Mouse (Mus musculus): ENCODE measurements around the gene Gm45713. TPM values are rescaled to one million over a fixed set of nuclear protein-coding genes. Genes with fewer than 3 reads are reported as not detected.
"Not testable (repeated sequence)": the region's sequence is repeated elsewhere in the genome, so short reads cannot be mapped to it uniquely, and the experiment has no call there.

The Gm45713 gene
- total RNA-seq, 2 experiments from 2014 or later: 0.26 TPM; not detected in 1

DNA sequence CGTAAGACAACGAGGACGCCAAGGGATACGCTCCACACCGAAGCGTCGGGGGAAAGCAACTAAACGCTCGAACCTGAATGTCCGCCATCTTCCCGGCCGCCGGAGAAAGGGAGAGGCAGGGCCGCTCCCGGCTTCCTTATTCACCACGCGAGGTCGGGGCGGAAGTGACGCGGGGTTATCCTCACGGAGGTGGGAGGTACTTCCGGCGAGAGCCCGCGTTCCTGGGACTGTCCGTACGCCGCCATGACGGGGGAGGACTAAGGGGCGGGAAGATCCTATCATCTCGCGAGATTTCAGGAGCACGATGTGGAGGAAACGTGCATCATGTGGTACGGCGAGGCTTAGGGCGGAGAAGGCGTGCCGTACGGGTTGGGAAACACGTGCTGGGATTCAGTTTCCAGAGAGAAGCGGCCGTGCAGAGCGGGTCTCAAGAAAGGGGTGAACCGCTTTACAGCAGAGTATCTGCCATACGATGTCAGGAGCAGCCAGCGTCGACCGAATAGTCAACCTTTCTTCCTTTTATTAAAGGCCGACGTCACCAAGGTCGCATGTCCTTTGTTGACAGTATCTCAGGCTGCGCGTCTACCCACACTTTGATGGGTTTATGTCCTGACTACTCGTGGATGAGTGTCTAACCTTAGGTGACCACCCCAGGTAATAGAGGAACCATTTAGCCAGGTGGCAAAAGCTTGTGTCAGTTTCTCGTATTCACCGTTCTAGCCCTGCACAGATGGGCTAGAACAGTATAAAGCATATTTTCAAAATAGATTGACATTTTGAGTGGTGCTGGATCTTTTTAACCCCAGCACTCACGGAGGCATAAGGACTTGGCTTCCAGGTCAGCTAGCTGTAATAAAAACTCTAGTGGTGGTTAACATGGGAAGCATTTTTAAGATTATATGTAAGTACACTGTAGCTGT, 11.5 kb downstream of the Gm45713 start, which contains the start of gene Rps11:
Gene Rps11 (minus strand): TSS at position 216 of the 920 bp plus-strand sequence.
- H3K4me3 ChIP-seq: peak within 1 kb of the TSS; percentile 85
- intact Hi-C loops (cut with DNase I): loop anchor here (5.0 kb wide), 1 partner anchor 42 kb away; no protein-coding TSS in a partner anchor
- no peak for TF ChIP-seq CTCF (IDR thresholded peaks at IDR 0.05)

DNA sequence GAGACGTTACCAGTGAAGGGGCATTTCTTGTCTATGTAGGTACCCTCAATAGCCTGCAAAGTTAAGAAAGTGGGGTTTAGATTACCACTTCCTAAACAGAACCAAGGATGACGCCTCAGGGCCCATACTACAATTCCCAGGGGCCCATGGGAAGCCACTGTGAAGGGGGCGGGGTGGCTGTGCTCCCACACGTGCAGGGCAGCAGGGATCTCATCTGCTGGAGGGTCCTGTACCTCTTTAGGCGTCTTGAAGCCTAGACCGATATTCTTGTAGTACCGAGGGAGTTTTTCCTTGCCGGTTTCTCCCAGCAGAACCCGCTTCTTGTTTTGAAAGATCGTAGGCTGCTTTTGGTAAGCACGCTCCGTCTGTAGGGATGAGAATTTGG, 12.9 kb downstream of the Gm45713 start:
- peak overlapping the region; percentile 95 for H3K27ac ChIP-seq
- TF ChIP-seq CTCF (IDR thresholded peaks at IDR 0.05): no peak
- intact Hi-C loops (cut with DNase I): loop anchor here (5.0 kb wide), 1 partner anchor 41 kb away; no protein-coding TSS in a partner anchor
- peak overlapping the region; percentile 85 for H3K4me3 ChIP-seq
- no peak for DNase-seq

More for the DNA sequence above, 11.5 kb downstream of the Gm45713 start, which contains the start of gene Rps11:
- H3K27ac ChIP-seq: peak within 1 kb of the TSS; percentile 95
- DNase-seq: peak; percentile 99

DNA sequence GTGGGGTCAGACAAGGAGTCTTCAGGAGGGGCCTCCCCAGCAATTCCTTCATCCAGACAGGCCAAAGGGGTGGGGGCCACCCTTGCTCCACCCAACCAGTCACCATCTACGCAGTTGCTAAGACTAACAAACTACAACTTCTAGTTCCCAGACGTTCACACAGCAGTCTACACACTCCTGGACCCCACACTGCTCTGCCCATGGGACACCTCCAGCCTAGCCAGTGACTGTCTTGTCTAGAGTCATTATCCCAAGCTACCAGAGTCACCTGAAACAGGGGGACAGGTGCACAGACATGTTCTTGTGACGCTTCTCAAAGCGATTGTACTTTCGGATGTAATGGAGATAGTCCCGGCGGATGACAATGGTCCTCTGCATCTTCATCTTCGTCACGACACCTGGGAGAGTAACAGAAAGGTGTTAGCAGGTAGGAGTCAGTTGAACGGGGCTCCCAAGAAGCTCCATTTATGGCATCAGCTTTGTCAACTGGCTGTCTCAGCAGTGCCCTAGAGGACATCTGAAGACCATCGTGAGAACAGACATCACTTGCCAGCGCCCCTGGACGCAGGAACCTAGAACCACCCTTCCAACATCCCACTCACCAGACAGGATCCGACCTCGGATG, 13.4 kb downstream of the Gm45713 start:
- TF ChIP-seq CTCF (IDR thresholded peaks at IDR 0.05): no peak
- intact Hi-C loops (cut with DNase I): loop anchor here (5.0 kb wide), 1 partner anchor 40 kb away; no protein-coding TSS in a partner anchor
- Histone ChIP-seq H3K27ac (peak overlapping the region; percentile 95), H3K4me3 (peak overlapping the region; percentile 85)
- no peak for DNase-seq

DNA sequence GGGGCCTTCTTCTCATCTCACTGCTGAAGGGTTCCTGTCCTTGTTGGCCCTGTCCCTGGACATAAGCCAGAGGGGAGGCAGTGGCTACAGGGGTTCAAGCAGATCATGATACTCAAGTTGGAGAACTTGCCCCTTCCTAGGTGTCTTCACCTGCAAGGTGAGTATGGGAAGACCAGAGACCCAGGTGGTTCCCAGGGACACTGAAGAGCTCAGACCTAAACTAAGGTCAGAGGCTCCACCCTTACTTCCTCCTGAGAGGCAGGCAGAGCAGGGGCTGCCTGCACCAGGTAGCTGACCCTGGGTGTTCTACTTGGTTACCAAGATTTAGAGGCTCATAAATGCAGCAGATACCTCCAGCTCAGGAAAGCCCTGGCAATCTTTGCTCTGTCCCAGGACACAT, 14.1 kb downstream of the Gm45713 start:
- Histone ChIP-seq H3K27ac (peak overlapping the region; percentile 95), H3K4me3 (peak overlapping the region; percentile 85)
- TF ChIP-seq CTCF (IDR thresholded peaks at IDR 0.05): no peak
- no peak for DNase-seq
- intact Hi-C loops (cut with DNase I): loop anchor here (5.0 kb wide), 1 partner anchor 40 kb away; no protein-coding TSS in a partner anchor

DNA sequence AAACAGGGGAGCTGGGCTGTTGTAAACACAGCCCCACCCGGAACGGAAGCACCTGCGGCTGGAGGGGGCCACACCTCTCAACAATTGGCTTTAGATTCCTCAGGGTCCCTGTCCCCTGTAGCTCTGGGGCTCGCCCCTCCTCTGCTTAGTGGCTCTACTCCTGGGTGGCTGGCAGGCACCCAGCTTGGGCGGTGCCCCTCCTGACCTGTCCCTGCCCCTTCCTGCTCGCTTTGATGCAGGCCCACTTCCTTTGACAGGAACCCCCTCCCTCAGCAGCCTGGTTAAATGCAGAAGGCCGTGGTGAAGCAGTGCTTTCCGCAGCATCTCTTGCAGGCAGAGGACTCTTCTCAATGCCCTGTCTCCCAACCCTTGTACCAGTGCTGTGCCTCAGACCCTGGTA, 14.6 kb downstream of the Gm45713 start:
- peak overlapping the region; percentile 95 for H3K27ac ChIP-seq
- TF ChIP-seq CTCF (IDR thresholded peaks at IDR 0.05): no peak
- peak; percentile 72 for DNase-seq
- peak overlapping the region; percentile 85 for H3K4me3 ChIP-seq
- intact Hi-C loops (cut with DNase I): loop anchor here (5.0 kb wide), 1 partner anchor 39 kb away; no protein-coding TSS in a partner anchor

DNA sequence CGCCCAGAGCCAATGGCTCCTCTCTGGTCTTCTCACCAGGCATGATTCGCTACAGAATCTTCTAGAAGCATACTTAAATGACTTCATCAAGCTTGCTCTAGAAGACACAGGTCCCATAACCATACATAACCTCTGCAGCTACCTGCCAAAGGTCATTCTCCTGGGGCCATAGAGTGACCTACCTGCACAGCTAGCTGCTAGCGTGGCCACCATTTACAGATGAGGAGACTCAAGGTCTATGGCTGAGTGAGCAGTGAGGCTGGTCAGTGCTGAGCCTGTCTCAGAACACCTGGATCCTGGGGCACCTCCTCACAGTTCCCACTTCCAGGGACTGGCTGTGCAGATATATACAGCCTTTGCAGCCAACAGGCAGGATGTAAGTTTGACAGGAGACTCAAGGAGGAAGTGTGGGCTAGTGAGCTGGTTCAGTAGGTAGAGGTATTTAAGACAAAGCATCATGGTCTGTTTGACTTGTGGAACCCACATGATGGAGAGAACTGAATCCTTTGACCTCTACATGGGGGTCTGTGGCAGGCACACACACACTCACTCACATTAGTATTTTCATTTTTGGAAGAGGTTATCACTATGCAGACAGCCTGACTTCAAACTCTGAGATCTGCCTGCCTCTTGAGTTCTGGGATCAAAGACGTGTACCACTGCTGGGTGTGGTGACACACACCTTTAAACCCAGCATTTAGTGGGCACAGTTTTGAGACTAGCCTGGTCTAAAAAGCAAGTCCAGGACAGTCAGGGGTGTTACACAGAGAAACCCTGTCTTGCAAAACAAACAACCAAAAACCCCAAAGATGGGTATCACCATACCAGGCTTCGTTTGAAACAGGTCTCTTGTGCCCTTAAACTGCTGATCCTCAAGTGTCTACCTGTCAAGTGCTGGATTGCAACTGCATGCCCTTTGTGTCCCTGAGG, 16.0 kb downstream of the Gm45713 start:
- no peak for DNase-seq
- intact Hi-C loops (cut with DNase I): loop anchor here (5.0 kb wide), 1 partner anchor 38 kb away; no protein-coding TSS in a partner anchor
- no peak overlapping the region for H3K4me3 ChIP-seq
- TF ChIP-seq CTCF (IDR thresholded peaks at IDR 0.05): no peak
- peak overlapping the region; percentile 95 for H3K27ac ChIP-seq

DNA sequence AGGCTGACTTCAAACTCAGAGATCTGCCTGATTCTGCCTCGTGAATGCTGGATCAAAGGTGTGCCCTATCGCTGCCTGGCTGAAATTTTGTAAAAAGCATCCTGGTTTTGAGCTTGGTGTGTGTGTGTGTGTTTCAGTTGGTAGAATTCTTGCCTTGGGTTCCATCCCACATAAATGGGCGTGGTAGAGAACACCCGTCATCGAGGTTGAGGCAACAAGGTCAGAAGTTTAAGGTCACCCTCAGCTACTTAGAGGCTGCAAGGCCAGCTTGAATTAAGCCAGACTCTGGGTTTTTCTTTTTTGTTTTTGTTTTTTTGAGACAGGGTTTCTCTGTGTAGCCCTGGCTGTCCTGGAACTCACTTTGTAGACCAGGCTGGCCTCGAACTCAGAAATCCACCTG, 17.7 kb downstream of the Gm45713 start:
- no peak overlapping the region for H3K4me3 ChIP-seq
- intact Hi-C loops (cut with DNase I): no loop called here
- no peak for DNase-seq
- no peak for TF ChIP-seq CTCF (IDR thresholded peaks at IDR 0.05)
- H3K27ac ChIP-seq: no peak overlapping the region

DNA sequence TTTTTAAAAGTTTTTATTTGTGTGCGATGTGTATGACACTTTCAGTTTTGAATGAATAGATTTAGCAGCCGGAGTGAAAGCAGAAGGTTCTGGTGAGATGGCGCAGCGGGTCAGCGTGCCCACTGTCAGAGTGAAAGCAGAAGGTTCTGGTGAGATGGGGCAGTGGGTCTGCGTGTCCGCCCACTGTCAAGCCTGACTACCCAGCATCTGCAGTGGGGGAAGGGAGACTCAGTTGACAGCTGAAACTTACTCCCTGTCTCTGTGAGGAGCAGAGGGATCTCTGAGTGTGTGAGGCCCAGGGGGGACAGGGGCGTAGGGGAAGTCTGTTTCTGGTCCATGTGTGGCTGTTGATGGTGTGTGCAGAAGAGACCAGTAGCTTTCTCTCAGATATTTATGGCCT, 18.5 kb downstream of the Gm45713 start:
- TF ChIP-seq CTCF (IDR thresholded peaks at IDR 0.05): no peak
- Histone ChIP-seq H3K4me3 (no peak overlapping the region), H3K27ac (no peak overlapping the region; the same call in 1 of the 2 replicates)
- DNase-seq: no peak
- intact Hi-C loops (cut with DNase I): no loop called here

DNA sequence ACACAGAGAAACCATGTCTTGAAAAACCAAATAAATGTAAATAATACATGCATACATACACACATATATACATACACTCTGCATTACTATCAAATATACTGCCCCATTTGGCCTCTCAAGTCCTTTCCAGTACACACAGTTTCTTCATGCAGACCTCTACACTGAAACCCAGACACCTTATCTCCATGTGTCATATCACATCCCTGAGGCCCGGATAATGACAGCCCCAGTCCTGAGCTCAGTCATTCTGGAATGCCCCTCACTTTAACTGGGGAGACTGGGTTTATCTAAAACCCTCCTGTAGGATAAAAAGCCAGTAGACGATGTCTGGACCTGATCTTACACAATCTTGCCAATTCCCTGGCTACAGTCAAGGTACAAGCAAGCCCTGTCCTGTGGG, 22.6 kb downstream of the Gm45713 start:
- H3K27ac ChIP-seq: no peak overlapping the region
- no peak for DNase-seq
- intact Hi-C loops (cut with DNase I): no loop called here
- H3K4me3 ChIP-seq: no peak overlapping the region
- no peak for TF ChIP-seq CTCF (IDR thresholded peaks at IDR 0.05)

DNA sequence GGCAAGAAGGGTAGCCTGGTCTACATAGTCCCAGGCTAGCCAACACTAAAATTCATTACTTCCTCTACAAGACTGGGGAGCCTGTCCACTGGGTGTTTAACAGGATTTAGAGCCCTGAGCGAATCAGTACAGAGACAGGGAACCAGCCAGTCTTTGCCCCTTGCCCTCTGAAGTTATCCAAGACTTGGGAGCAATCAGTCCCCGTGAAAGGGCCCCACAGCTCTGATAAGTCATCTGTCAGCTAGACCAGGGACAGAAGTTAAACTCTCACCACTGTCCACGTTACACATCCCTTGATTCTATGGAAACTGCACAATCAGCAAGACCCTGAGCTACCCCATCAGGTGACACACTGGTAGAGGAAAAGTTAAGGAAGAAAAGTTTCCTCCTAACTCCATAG, 23.5 kb downstream of the Gm45713 start:
- intact Hi-C loops (cut with DNase I): no loop called here
- H3K27ac ChIP-seq: no peak overlapping the region
- DNase-seq: no peak
- TF ChIP-seq CTCF (IDR thresholded peaks at IDR 0.05): no peak
- H3K4me3 ChIP-seq: no peak overlapping the region

DNA sequence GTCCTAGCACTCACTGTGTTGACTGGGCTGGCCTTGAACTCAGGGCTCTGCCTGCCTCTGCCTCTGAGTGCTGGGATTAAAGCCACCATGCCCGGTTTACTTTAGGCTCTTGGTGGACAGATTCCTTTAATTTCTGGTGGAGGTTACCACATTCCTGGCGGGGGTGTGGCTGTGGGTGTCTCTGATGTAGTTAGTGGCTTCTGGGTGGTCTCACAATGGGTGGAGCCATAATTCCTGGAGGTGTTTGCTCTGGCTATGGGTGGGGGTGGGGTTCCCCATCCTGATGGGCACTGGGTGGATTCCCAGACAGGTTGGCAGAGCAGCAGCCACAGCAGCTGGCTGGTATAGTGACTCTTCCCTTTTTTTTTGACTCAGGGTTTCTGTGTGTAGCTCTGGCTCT, 24.1 kb downstream of the Gm45713 start:
- no peak for TF ChIP-seq CTCF (IDR thresholded peaks at IDR 0.05)
- intact Hi-C loops (cut with DNase I): no loop called here
- no peak overlapping the region for H3K27ac ChIP-seq

DNA sequence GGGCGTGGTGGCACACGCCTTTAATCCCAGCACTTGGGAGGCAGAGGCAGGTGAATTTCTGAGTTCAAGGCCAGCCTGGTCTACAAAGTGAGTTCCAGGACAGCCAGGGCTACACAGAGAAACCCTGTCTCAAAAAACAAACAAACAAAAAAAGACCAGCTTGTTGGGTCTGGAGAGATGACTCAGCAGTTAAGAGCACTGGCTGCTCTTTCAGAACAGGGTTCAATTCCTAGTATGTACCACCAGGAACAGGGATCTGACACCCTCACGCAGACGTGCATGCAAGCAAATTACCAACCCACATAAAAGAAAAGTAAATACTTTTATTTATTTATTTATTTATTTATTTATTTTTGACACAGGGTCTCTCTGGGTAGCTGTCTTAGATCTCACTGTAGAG, 25.9 kb downstream of the Gm45713 start:
- H3K27ac ChIP-seq; intact Hi-C loops (cut with DNase I); DNase-seq; H3K4me3 ChIP-seq: not testable (repeated sequence)

More for the DNA sequence above, 24.1 kb downstream of the Gm45713 start:
- DNase-seq: no peak
- no peak overlapping the region for H3K4me3 ChIP-seq
